Mouse (Mus musculus): Measurements from ENCODE around the gene Csrnp1.
"Not testable (repeated sequence)": the region's sequence is repeated elsewhere in the genome, so short reads cannot be mapped to it uniquely, and the experiment has no call there.

Csrnp1 gene

DNA sequence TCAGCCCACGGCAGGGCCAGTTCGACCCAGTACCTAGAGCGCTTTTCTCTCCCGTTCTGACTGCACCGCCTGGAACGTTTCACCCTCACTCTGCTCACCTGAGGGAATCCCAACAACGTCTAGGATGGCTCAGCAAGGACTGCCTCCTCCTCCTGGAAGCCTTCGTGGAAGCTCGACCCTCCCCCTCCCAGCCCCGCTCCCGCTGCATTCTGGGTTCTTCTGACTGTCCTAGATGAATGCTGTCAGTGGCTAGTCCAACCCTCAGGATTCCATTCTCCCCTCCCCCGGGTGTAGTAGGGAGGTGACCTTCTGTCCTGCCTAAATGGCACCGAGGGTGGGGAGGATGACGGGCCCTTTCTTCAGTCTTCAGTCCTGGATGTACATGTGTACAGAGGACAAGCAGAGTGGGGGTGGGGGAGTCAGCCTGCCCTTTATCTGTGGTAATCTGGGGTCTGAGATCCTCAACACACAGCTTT, at the start of gene Csrnp1:
Gene Csrnp1 (minus strand): TSS at position 123 of the 476 bp plus-strand sequence.
- no peak for DNase-seq (ENCODE audit: low spot score)

DNA sequence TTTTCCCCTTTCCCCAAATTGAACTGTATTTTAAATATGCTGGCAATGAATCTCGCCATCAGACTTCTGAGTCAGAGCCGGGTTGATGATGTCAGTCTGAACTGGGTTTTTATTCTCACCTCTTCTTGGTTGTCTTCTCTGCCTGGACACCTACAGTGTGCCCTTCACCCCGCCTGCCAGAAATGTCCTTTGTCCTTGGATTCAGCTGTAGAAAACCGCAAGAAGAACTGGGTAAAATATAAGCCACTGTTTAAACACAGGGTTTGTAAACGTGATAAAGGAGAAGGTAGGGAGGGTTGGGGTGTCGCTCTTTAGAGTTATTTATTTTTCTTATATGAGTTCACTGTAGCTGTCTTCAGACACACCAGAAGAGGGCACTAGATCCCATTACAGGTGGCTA, 48.3 kb upstream of the Csrnp1 start:
- no peak for DNase-seq (ENCODE audit: low spot score)

DNA sequence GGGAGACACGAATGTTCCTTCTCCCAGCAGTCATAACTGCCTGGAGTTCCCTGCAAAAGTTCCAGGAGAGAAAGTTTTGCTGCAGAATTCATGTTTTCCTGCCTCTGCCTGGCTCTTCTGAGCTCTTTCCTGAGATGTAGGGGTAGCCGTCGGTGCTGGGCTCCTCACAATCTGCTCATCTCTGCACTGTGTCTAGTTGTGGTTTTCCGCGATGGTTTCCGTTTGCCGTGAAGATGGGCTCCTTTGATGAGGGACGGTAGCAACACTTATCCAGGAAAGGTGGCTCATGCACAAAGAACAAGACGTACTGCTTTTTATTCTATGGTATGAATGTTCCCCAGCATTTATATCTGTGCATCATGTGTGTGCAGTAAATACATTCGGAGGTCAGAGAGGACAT, 46.0 kb upstream of the Csrnp1 start:
- no peak for DNase-seq (ENCODE audit: low spot score)

DNA sequence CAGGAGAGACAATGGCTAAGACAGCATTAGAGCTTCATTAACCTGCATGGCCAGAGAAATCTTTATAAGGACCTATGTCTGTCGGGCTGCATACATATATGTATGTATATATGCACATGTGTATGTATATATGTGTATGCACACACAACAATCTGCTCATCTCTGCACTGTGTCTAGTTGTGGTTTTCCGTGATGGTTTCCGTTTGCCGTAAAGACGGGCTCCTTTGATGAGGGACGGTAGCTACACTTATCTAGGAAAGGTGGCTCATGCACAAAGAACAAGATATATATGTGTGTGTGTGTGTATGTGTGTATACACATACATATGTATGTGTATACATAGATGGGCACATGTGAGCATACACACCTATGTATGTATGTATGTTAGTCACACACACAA, 45.4 kb upstream of the Csrnp1 start:
- no peak for DNase-seq (ENCODE audit: low spot score)

DNA sequence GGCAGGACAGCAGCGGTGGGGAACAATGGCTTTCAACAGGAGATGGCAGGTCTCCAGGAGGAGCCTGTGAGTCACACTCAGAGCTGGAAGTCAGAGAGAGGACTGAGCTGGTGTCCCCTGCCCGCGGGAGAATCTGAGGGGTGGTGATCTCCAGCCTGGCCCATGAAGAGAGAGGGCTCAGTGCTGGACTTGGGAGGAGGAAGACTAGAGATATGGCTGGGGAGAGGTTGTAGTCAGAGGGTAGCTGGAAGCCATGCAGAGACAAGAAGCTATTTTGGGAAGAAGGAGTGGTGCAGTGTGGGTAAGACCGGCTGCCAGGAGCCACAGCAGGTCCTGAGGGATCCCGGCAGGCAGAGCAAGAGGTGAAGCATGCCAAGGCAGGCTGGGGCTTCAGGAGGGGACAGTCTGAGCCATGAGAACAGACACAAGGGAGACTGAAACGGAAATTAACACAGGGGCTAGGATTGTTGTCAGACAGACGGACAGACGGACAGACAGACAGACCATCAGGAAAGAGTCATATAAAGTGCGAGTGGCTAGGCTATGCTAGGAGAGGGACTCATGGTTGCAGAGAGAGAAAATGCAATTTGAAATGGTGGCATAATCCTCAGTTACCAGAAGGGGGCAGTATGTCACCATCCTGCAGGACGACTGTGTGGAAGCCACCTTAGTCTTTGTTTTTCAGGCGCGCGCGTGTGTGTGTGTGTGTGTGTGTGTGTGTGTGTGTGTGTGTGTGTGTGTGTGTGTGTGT, 43.1 kb upstream of the Csrnp1 start:
- DNase-seq (ENCODE audit: low spot score), result peak; percentile 85

DNA sequence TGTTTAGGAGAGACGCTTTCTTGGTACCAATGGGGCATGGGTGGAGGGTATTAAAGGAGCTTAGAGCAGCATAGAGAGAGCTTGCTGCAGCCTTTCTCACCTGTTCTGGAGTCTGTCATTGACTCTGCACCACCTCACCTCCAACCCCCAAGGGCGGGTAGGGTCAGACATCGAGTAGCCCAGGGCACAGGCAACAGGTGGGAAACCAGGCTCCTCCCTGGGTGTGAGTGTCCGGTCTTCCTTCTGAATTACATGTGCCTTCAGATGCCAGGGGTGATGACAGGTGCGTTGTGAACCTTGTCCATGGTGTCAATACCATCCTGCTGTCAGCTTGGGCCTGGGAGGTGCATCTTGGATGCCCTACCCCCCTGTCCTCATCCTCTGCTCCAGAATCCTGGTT, 40.2 kb upstream of the Csrnp1 start:
- DNase-seq (ENCODE audit: low spot score), result no peak

DNA sequence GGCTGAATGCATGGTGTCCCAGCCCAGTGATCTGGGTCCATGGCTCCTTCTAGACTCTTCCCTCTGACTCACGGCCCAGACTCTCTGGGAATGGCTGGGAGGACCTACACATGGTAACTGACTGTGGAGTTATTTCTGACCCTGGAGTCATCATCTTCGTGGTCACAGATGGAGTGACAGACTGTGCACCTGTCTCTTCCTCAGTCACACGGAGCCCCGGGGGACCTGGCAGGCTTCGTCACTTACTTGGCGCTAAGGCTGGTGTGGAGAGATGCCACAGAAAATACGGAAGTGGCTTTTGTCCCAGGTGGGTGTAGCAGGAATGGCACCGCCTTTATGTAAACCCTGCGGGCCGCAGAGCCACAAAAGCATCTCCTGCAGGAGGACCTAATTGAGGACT, 39.7 kb upstream of the Csrnp1 start:
- no peak for DNase-seq (ENCODE audit: low spot score)

DNA sequence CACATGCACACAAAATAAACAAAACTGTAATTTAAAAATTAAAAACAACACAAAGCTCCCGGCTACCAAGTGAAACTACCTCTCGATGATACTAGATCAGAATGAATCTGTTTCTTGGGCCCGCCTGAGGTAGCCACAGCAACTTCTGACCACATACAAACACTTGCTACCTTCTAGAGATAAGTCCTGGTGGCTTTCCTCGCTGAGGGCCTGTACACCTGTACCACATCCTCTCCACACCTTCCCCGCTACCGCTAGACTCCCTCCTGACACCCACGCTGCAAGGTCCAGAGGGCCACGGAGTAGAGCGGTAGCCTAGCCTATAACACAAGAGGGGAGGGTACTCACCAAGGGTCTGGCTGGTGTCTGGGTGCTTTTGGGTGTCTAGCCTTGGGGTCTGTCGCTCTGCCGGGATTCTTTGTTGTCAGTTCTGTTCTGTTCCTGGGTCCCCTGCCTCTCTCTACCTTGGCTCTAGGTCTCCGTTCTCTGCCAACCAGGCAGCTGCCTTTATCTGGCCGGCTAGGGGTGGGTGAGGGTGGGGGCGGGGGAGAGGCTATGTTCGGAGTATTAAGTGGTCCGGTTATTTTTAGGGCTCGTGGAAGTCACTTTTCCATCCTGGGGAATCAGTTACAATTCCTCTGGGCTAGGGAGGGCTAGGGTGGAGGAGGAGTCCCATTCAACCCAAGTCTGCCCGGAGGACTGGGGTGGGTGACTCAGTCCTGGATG, 38.8 kb upstream of the Csrnp1 start, which contains the start of gene Xirp1:
Gene Xirp1 (minus strand): TSS at position 513 of the 726 bp plus-strand sequence.
- DNase-seq (ENCODE audit: low spot score), result no peak

DNA sequence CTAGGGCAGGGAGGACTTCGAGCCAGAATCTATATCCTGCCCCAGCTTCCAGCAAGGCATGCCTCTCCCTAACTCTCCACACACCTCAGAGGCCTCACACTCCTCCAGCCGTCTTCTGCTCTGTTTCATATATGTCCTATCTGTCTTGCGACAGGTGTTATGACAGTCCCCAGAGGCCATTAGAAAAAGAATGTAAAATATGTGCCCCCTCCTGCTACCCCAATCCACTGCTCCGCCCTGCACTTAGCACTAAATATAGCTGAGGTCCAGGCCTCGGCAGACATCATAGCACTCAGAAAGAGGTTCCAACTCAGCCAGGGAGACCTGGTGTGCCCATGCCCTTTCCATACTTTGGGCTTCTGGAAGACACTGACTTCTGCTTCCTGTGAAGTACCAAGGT, 36.7 kb upstream of the Csrnp1 start:
- no peak for DNase-seq (ENCODE audit: low spot score)

DNA sequence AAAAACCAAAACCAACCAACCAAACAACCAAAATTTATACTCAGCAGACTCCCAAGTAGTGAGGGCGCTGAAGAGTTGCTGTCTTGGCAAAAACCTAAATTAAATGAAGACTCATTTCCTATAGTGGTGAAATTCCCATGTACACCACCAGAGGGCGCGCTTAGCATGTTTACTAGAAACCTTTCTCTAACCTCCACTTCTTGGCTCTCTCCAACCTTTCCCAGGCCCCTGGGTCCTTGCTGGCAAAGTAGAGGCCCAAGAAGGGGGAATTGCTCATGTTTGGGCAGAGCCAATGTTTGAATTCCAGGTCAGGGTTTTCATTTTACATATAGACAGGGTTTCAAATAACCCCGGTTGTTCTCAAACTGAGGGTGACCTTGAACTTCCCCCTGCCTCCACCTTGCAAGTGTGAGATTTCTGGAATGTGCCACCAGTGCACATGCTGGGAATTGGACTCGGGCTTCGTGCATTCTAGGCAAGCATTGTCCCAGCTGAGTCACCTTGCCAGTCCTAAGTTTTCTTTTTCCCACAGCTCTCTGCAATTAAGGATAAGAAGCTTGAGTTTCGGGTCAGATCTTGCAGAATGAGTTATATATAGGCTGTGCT, 35.9 kb upstream of the Csrnp1 start:
- peak; percentile 89 for DNase-seq (ENCODE audit: low spot score)

DNA sequence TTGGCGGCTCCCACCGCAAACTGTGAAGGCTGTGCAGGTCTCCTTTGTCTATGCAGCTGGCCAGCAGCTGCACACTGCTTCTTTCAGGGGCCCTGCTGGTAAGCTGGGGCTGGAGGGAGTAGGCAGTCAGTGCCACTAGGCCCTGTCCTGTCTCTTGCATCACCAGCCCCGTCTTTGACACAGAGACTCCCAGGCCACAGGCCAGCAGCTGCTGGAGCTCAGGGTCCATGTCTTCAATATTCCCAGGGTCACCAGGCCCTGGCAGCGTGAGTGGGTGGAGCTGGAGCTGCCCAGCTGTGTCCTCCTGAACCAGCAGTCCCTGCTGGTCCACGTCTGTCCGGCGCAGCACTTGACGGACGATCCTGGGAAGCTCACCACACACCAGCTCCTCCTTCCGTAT, 32.5 kb upstream of the Csrnp1 start:
- no peak for DNase-seq (ENCODE audit: low spot score)

DNA sequence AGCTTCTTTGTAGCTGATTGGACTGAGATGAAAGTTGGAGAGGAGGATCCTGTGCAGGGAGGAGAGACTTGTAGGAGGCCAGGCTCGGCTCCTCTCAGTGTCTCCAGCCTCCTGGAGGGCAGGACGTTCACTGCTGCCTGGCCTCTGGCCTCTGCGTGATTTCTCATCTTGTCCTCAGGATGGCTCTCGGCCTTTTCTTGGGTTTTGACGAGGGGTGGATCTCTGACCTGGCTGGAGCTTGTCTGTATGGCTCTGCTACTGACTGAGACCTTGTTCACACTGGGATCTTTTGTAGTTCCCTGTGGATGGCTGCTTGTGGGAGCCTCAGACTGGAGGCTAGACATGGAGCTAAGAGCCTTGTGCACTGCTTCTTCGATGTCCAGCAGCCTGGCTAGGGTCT, 30.4 kb upstream of the Csrnp1 start:
- DNase-seq (ENCODE audit: low spot score), result no peak

DNA sequence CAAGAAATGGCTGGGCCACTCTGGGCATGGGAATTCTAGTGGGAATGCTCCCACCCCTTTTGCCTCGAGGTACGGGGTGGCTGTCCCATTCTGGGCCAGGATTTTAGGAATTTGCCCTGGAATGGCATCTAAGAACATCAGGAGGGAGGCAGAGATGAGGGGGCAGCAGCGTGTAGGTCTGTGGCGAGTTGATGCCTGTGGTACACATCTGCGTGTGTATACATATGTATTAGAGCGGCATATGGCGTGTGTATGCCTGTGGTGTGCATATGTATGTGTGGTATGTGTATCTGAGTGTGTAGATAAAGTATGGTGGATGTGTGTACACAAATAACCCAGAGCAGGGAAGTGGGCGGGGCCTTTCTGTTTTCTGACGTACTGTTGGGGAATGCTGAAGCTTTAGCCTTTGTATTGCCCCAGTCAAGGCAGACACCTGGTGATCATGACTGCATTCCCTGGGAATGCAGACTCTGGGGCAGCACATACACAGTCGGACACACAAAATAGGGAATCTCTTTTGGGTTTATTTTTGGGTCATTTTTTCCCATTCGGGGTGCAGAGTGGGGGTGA, 28.9 kb upstream of the Csrnp1 start:
- DNase-seq (ENCODE audit: low spot score), result no peak

DNA sequence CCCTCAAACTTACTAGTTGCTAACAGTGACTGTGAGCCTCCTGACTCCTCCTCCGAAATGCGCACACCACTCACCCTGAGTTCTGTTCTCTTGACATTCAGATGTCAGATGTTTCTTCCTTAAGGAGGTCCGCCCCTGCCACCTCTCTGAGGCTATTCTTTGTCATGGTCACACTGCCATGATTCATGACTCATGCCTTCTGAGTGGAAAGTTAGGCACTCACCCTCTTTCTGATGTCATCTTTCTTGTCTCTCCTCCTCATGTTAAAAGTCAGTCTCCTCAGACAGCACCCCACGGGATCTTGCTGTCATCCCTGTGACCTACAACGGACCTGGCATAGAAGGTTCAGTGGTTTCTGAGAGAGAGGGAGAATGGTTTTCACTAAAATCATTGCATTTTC, 28.3 kb upstream of the Csrnp1 start:
- DNase-seq (ENCODE audit: low spot score), result no peak

DNA sequence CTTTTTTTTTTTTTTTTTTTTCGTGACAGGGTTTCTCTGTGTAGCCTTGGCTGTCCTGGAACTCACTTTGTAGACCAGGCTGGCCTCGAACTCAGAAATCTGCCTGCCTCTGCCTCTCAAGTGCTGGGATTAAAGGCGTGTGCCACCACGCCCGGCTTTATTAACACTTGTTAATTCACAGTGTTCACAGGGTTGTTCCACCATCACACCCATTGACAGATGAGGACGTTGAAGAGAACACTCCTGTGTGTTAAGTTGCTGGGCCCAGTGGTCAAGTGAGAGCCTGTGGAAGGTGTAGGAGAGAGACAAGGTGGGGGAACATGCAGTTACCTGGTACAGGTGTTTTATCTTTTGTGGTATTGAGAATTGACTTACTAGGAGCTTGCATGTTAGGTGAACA, 27.7 kb upstream of the Csrnp1 start:
- not testable (repeated sequence) for DNase-seq (ENCODE audit: low spot score)

DNA sequence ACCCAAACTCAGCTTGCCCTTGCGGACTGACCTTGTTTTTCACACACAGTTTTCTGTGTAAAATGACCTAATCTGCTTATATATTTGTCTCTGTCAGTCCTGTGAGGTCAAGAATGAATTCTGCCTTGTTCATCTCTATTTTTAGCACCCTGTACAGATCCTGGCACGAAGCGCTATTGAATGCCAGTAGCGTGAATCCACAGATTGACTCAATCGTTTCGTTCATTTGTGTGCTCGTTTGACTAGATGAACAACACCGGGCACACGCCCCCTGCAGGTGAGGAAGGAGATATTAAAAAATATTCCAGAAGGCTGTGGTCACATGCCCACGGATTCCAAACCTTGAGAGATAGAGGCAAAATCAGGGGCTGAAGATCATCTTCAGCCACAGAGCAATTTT, 27.1 kb upstream of the Csrnp1 start:
- DNase-seq (ENCODE audit: low spot score), result peak; percentile 87

DNA sequence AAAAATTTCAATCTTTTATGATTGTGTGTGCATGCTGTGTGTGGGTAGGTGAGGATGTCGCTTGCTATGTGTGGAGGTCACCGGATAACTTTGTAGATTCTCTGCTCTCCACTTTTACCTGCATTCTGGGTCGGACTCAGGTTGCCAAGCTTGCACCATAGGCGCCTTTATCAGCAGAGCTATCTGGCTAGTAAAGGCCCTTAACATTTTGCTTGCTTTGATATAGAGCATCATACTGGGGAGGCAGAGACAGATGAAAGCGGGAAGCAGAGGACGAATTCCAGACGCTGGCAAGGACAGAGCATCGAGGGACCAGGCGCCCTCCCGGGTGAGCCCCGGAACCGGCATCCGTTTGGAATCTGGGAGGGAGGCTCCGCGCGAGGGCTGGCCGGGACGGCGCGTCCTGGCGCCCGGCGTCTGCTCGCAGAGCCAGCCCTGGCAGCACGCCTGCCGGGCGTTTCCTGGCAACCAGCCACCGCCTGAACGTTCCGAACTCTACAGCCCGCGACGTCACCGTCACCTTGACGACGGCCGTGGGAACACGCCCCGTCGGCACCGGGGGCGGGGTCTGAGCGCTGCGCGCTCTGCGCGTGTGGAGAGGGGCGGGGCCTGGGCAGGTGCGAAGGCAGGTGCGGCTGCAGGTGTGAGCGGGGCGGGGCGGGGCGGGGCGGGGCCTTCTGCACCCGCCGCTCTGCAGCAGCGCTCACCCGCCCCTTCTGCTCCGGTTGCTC, 26.5 kb upstream of the Csrnp1 start:
- DNase-seq (ENCODE audit: low spot score), result peak; percentile 95

DNA sequence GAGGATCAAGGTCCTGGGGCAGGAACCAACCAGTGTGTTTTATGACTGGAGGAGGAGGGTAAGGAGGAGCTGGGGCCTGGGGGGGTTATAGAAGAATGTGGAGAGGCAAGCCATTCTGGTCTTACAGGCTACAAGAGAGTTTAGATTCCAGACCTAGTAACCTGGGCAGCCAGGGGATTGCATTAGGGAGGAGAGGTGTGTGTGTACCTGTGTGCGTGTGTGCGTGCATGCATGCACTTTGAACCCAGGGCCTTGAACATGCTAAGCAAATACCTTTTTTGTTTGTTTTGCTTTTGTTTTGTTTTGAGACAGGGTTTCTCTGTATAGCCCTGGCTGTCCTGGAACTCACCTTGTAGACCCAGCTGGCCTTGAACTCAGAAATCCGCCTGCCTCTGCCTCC, 25.4 kb upstream of the Csrnp1 start:
- DNase-seq (ENCODE audit: low spot score), result no peak

DNA sequence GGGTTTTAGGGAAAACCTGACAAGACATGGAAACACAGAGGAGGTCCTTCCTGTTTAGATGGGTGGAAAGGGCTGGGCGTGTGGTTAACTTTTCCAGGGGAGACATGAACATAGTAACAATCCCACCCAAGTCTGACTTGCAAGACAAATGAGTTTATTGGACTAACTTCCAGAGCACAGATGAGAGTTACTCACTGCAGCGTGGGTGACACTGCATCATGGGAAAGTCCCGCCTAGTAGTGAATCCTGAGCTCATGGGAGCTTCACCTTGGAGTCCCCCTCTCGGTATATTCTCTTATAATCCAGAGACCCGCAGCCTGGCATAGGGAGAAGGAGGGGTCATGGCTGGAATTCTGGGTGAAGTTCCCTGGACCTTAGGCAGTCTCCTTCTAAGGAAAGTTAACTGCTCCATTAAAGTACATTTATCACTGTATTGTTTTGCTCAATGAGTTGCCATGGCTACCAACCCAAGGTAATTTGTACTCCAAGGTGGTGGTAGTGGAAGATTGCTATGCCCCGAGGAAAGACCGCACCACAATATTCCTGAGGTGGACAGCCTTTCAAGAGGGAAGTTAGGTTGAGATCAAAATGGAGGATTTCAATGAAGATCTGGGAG, 24.9 kb upstream of the Csrnp1 start:
- no peak for DNase-seq (ENCODE audit: low spot score)

DNA sequence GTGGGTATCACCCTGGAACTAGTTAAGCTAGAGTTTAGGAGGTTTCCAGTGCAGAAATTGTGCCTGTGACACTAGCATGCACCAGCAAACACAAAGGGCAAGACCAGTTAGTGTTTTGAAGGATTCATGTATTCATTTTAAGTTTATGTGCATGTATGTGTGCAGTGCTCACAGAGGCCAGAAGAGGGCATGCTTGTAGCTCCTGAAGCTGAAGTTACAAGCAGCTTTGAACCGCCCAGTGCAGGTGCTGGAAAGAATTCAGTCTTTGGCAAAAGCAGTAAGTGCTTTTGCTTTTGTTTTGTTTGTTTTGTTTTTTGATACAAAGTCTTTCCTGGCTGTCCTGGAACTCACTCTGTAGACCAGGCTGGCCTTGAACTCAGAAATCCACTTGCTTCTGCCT, 23.4 kb upstream of the Csrnp1 start:
- no peak for DNase-seq (ENCODE audit: low spot score)

DNA sequence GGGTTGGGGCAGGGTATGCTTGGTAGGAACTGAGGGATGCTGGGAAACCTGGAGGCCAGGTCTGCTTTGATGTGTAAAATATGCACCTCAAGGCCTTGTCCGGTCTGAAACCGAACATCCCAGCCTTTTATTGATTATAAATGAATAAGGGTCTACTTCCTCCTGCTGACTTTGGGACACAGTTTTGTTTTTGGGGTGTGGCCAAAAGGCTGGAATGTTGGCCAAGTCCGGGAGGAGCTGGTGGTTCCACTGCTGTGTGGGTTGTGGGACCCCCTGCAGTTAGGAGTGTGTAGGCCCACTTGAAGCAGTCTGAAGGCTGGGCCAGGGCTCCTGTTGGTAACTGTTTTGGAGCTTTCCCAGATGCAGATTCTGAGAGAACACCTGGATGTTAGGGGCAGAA, 21.5 kb upstream of the Csrnp1 start:
- no peak for DNase-seq (ENCODE audit: low spot score)

DNA sequence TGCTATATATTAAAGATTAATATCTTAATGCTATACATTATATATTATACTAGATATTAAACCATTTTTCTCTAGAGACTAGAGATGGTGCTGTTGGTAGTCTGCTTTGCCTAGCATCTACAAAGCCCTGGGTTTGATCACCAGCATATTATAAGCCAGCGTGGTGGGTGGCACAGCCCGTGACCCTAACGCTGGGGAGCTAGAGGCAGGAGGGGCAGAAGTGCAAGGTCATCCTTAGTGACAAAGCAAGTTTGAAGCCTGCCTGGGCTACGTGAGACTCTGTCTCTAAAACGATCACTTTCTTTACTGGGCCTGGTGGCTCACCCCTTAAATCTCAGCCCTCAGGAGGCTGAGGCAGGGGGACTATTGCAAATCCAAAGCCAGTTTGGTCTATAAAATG, 18.4 kb upstream of the Csrnp1 start:
- DNase-seq (ENCODE audit: low spot score), result no peak
